Mouse (Mus musculus) urinary bladder, postnatal 10 days (tissue): ENCODE measurements around the gene Ctsz.

ENCODE experiments used
- DNase-seq: peaks from one replicate; pipeline ENCODE4 v3.0.0; 2022; ENCODE audit warnings: low spot score

Gene Ctsz

GRCm38 (mm10) chr2:174439961-174440360 lies 1.1 kb upstream of the Ctsz start:
- DNase-seq, result no peak

GRCm38 (mm10) chr2:174439450-174439838 lies 605 bp upstream of the Ctsz start:
- DNase-seq, result no peak

GRCm38 (mm10) chr2:174438181-174438580 lies 658 bp downstream of the Ctsz start:
- DNase-seq, result no peak

- no peak for DNase-seq
These were observed 1.2 kb downstream of the Ctsz start for GRCm38 (mm10) chr2:174437697-174437982.

- no peak for DNase-seq
These were observed 1.7 kb downstream of the Ctsz start for GRCm38 (mm10) chr2:174436916-174437696.

DNA sequence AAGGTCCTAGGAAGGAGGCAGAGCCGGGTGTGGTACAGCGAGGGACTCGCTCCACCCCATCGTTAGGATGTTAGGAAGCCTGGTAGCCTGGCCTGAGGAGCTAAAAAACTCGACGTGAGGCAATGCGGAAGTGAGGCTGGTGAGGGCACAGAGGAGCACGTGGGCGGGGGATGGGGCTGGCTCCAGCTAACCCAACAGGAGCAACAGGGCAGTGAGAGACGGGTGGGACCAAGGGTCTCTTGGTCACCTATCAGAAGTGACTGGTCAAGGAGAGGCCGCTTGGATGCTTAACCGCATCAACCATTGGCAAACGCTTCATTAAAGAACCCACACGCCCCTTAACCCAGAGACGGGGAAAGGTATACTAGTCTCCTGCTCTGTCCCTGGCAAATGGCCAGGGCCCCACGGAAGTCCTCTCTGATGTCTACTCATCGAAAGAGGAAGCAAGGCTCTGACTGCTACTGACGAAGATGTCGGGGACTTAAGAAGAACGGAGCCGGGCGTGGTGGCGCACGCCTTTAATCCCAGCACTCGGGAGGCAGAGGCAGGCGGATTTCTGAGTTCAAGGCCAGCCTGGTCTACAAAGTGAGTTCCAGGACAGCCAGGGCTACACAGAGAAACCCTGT lies 2.6 kb downstream of the Ctsz start:
- DNase-seq, result no peak

DNA sequence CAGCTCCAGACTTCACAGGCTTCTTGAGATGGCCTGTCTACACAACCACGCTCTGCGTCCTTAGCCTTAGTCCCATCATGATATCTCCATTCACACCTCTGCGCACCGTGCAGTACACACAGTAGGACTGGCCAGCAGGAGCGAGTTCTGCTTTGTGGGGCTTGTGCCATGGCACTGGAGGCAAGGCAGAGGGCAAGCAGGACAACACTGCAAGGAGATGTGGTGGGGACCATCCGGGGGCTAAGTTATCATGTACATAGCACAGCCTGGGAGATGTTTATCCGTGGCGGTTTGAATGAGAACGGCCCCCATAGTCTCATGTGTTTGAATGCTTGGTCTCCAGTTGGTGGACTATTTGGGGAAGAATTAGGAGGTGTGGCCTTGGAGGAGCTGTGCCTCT lies 3.9 kb downstream of the Ctsz start:
- no peak for DNase-seq

GRCm38 (mm10) chr2:174428996-174429591 lies 9.7 kb downstream of the Ctsz start:
- no peak for DNase-seq

GRCm38 (mm10) chr2:174428076-174428835 lies 10.6 kb downstream of the Ctsz start:
- DNase-seq, result no peak

GRCm38 (mm10) chr2:174426856-174427255 lies 12.0 kb downstream of the Ctsz start:
- no peak for DNase-seq

DNA sequence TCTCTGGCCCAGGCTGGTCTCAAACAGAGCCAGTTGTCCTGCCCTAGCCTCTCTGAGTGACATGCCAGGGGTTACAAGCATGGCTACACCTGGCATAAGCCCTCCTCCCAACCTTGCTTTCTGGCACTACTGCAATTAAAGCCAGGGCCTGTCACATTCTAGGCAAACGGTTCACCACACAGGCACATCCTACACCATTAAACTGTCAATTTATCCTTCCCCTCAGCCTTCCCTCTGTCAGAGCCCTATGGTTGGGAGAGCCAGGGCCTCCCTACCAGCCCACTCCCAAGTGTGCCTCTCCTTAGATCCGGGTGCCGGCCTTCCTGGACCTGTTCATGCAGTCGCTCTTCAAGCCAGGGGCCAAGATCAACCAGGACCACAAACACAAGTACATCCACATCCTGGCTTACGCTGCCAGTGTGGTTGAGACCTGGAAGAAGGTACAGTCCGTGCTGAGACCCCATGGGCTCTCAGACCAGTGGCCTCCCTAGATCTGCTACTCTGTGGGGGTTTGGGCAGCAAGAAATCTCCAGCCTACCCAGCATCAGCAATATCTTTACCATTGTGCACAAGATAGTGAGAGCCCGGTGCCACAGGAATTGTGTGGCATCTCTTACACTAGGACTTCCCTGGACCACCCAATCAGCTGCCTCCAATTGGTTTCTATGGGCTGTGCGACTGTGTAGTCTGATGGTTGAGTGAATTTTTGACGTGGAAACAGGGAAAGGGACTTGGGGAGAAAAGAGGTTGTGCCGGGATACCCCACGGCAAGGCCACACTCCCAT lies 14.3 kb downstream of the Ctsz start:
- no peak for DNase-seq

- DNase-seq, result no peak
These were observed 17.7 kb downstream of the Ctsz start for GRCm38 (mm10) chr2:174421107-174421506.

GRCm38 (mm10) chr2:174415731-174416310 lies 23.0 kb downstream of the Ctsz start, which contains the start of gene Nelfcd:
Gene Nelfcd (plus strand): TSS chr2:174415804.
- DNase-seq, result peak; percentile 70

DNA sequence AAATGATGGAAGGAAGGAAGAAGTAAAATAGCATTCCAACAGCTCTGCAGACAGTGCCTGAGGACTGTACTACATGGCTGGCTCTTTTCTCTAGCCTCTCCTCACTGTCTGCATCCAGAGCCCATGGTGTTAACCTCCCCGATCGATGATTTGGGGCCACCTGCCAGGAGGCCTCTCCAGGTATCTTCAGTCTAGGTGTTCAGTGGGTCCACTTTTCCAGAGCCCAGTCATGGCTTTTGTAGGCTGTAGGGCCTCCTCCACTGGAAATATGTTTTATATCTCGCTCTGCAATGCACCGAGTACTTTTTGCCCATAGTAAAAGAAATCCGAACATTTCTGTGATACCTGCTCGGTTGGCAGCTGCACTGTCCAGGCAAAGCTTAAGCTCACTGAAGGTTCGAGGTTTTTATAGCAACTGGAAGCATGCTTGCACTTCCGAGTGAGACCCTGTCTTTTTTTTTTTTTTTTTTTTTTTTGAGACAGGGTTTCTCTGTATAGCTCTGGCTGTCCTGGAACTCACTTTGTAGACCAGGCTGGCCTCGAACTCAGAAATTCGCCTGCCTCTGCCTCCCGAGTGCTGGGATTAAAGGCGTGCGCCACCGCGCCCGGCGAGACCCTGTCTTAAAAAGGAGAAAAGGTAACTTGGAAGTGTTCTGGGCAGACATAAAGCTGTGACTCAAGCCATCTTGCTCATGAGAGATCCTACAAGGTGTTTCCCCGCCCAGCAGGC lies 23.7 kb downstream of the Ctsz start:
- DNase-seq, result no peak

- no peak for DNase-seq
These were observed 25.7 kb downstream of the Ctsz start for GRCm38 (mm10) chr2:174413127-174413526.

GRCm38 (mm10) chr2:174410222-174410621 lies 28.6 kb downstream of the Ctsz start:
- DNase-seq, result no peak

- no peak for DNase-seq
These were observed 38.4 kb downstream of the Ctsz start for GRCm38 (mm10) chr2:174400396-174400795.

DNA sequence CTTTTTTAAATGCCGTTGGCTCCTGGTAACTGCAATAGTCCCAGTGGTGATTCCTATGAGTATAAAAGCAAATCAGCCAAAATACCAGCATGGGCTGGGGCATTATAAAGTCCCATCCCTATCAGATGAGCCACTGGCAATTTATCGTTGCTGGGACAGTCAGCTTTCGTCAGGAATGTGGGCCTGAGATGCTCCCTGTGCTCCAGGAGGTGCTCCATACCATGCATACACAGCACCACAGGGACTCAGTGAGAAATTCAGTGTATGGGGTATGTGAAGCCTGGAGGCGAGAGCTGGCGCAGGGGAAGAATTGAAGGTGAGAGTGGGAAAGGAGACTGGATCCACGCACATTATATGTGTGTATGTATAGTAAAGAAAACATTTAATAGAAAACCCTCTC lies 41.0 kb downstream of the Ctsz start:
- no peak for DNase-seq

- DNase-seq, result no peak
These were observed 41.8 kb downstream of the Ctsz start for GRCm38 (mm10) chr2:174397065-174397464.

DNA sequence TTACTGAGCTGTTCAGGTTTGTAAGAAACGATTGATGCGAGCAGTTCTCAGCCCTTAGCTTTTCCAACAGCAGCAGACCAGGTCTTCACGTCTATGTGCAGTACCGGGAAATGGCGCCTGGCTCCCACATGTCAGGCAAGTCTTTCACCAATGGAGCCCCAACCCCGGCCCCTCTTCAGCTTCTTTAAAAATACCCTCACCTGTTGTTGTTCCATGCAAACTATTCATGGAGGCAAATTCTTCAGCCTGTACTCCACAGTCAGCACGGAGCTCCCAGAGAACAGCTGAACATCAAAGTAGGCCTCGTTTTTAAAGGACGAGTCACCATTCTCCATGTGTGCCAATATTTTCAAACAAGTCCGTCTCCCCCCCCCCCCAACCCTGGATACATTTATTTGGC lies 42.2 kb downstream of the Ctsz start:
- DNase-seq, result no peak

DNA sequence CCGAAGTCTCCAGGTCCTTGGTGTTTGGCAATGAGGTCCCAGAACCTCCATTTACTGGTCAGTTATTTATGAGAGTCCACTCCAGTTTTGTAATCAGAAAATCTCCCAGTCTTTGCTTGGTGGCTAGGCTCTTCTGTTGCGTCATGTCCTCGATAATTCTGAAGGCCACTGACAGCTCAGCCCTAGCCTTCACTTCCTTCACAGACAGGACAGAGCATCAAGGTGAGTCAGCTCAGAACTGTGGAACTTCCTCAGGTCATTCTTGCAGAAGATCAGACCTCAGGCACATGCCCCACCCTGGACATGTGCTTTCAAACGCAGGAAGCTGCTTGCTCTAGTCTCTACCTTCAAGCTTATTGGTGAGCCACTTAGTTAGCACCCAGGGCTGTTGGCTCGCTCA lies 45.5 kb downstream of the Ctsz start:
- DNase-seq, result no peak
